Mouse (Mus musculus) G1E (cell line): ENCODE measurements around the gene Cyp21a1. TPM values are rescaled to one million over a fixed set of nuclear protein-coding genes. Genes with fewer than 3 reads are reported as not detected.
A peak's percentile ranks its signal among the peaks of the same experiment; 100 is the strongest.

Experiments used
- ATAC-seq: 2 replicates; pipeline ENCODE4 v1.8.0; 2016; ENCODE audit warnings: mild to moderate bottlenecking; ENCODE audit not compliant: insufficient number of reproducible peaks, poor library complexity, low FRiP score, severe bottlenecking; ENCODE audit errors: extremely low read depth
- DNase-seq: peaks from one replicate; pipeline ENCODE4 v3.0.0; 2012; ENCODE audit warnings: low spot score
- H3K27me3 ChIP-seq: 2 replicates; pipeline ENCODE4 v1.6.1; 2012; ENCODE audit warnings: mild to moderate bottlenecking, low read length, inconsistent platforms; ENCODE audit not compliant: insufficient read depth
- H3K36me3 ChIP-seq: replicated peaks from 2 replicates; pipeline ENCODE3; 2012; ENCODE audit warnings: mild to moderate bottlenecking, inconsistent platforms
- H3K4me1 ChIP-seq: 2 replicates; pipeline ENCODE4 v1.6.1; 2012; ENCODE audit warnings: low read depth, low read length, inconsistent platforms, mixed read lengths; ENCODE audit not compliant: insufficient read depth
- H3K4me3 ChIP-seq: 2 replicates; pipeline ENCODE4 v1.5.1; 2012; ENCODE audit warnings: low read depth, mild to moderate bottlenecking, inconsistent platforms, low read length, moderate library complexity, mixed read lengths
- H3K9me3 ChIP-seq: replicated peaks from 2 replicates; pipeline ENCODE4 v1.6.1; 2012; ENCODE audit warnings: inconsistent platforms
- CTCF ChIP-seq: IDR thresholded peaks from 2 replicates; pipeline ENCODE4 v1.5.1; 2012; ENCODE audit warnings: low read depth, low read length, inconsistent platforms, mixed read lengths
- GATA1 ChIP-seq: IDR thresholded peaks from 2 replicates; pipeline ENCODE4 v1.6.1; 2012; ENCODE audit warnings: borderline replicate concordance, low read length, inconsistent platforms, mixed read lengths
- GATA2 ChIP-seq: IDR thresholded peaks from 2 replicates; pipeline ENCODE4 v1.6.1; 2012; ENCODE audit warnings: low read depth, low read length, inconsistent platforms, borderline replicate concordance
- POLR2AphosphoS5 ChIP-seq: IDR thresholded peaks from 2 replicates; pipeline ENCODE4 v1.6.1; 2012; ENCODE audit warnings: low read depth, low read length, inconsistent platforms; ENCODE audit not compliant: insufficient replicate concordance
- TAL1 ChIP-seq: conservative IDR thresholded peaks from 2 replicates; pipeline ENCODE4 v1.6.1; 2012; ENCODE audit warnings: low read depth, low read length, inconsistent platforms, mixed read lengths
- polyA plus RNA-seq: library from polyadenylated mRNA; stranded (reverse); fragments of >175 nt; gene quantifications from 2 replicates; pipeline ENCODE4 v1.2.3, GENCODE M21; 2012
- total RNA-seq, 2 experiments: library from RNA; stranded (forward) in 1 of 2; stranded (reverse) in 1 of 2; fragments of 200-1000 nt in 1 of 2; fragments of >200 nt in 1 of 2; fragmentation: Nextera tagmentation in 1 of 2; gene quantifications; 2 replicates each; pipeline ENCODE4 v1.2.3; 2014 to 2017

The Cyp21a1 gene
- total and polyA plus RNA-seq, 3 experiments = not detected

DNA sequence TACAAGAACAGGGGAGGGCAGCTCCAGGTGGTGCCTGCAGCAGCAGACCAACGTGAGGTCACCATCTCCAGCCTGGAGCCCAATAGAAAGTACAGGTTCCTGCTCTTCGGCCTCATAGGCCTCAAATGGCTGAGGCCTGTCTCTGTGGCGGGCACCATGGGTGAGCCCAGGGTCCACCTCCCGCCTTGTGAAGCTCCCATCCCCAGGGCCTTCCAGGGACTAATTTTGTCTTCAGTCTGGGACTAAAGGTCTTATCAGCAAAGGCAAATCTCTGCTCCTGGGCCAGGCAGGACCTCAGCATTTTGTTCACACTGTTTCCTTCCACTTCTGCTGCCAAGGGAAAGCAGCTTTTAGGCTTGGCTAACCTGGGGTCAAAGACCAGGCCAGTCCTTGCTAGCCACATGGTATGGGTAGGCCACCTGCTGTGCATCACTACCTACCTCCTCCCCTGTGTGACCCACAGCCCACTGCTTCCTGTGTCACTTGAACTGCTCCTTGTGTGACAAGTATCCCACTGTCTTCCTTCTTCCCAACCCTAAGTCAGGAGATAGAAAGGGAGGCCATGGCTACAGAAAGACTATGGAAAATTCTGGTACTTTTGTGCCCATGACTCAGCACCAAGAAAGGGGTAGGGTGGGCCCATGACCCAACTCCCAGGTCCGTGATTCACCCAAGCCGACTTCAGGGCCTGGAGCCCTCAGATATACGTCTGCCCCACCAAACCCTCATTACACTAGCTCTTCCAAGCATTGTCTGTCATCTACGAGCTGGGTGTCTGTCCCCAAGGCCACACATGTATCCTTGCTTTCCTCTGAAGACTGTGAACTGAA lies 7.8 kb downstream of the Cyp21a1 start:
- Histone ChIP-seq H3K4me1 (no peaks in the 10 kb centered on the region), H3K27me3 (no peaks in the 10 kb centered on the region; the same call in 1 of the 2 replicates), H3K36me3 (no peaks in the 10 kb centered on the region), H3K9me3 (no peaks in the 10 kb centered on the region), H3K4me3 (no peak overlapping the region)
- no peak for ATAC-seq
- TF ChIP-seq CTCF (no peak), GATA2 (no peak), POLR2AphosphoS5 (no peak), GATA1 (no peak), TAL1 (no peak)
- no peak for DNase-seq

GRCm38 (mm10) chr17:34795633-34796032 lies 8.7 kb downstream of the Cyp21a1 start:
- no peaks in the 10 kb centered on the region for H3K4me1 ChIP-seq
- H3K4me3 ChIP-seq = no peak overlapping the region
- no peaks in the 10 kb centered on the region for H3K9me3 ChIP-seq
- ATAC-seq (no peak), DNase-seq (no peak)
- no peaks in the 10 kb centered on the region for H3K36me3 ChIP-seq
- H3K27me3 ChIP-seq = no peaks in the 10 kb centered on the region; the same call in 1 of the 2 replicates
- TF ChIP-seq GATA1 = no peak
- TF ChIP-seq CTCF = peak; percentile 16; the same call in 1 of the 2 replicates

- Histone ChIP-seq H3K4me3 (no peak overlapping the region), H3K9me3 (no peaks in the 10 kb centered on the region), H3K4me1 (no peaks in the 10 kb centered on the region), H3K36me3 (no peaks in the 10 kb centered on the region), H3K27me3 (no peaks in the 10 kb centered on the region; the same call in 1 of the 2 replicates)
- no peak for TF ChIP-seq TAL1
- TF ChIP-seq GATA2 = no peak
- no peak for TF ChIP-seq POLR2AphosphoS5
- ATAC-seq (no peak), DNase-seq (no peak)
Observed at GRCm38 (mm10) chr17:34795016-34795415, 9.3 kb downstream of the Cyp21a1 start.

GRCm38 (mm10) chr17:34777680-34778325 lies 26.6 kb downstream of the Cyp21a1 start:
- Histone ChIP-seq H3K27me3 (peaks cover 10% of the 10 kb centered on the region; the same call in 1 of the 2 replicates), H3K9me3 (no peaks in the 10 kb centered on the region), H3K36me3 (no peaks in the 10 kb centered on the region), H3K4me3 (no peak overlapping the region), H3K4me1 (no peaks in the 10 kb centered on the region)
- DNase-seq = no peak
- no peak for TF ChIP-seq POLR2AphosphoS5
- no peak for TF ChIP-seq CTCF
- TF ChIP-seq GATA2 = no peak
- no peak for TF ChIP-seq TAL1
- TF ChIP-seq GATA1 = no peak
- no peak for ATAC-seq

DNA sequence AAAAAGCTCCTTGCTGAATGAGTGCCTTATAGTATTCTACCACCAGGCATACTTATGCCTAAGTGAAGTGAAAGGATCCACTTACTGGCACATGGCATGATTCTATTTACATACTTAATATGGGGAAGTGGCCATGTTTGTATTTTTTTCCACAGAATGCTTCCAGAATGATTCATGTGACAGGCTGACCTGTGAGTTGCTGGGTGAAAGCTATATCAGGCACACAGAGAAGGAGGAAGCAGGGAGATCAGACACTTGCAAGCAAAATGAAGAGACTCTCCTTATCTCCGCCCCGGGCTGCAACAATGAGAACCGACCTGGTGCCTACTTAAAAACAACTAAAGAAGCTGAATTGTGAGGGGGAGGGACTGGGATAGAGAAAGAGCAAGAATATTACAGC lies 42.9 kb downstream of the Cyp21a1 start:
- TF ChIP-seq POLR2AphosphoS5 (no peak), GATA2 (no peak), GATA1 (no peak), TAL1 (no peak), CTCF (no peak)
- Histone ChIP-seq H3K27me3 (no peaks in the 10 kb centered on the region), H3K4me1 (no peaks in the 10 kb centered on the region), H3K9me3 (no peaks in the 10 kb centered on the region), H3K4me3 (no peak overlapping the region), H3K36me3 (no peaks in the 10 kb centered on the region)
- ATAC-seq = no peak
- no peak for DNase-seq

Other genes starting within 250 kb of the Cyp21a1 start
Only the 20 nearest of the 34 such genes appear.
- not detected in 2 replicates for gene Prrt1, start 175.0 kb downstream of the Cyp21a1 start, total RNA-seq (2014; fragmentation: Nextera tagmentation)
- gene Prrt1, start 175.0 kb downstream of the Cyp21a1 start, total RNA-seq (2017) = not detected in 2 replicates
- not detected in 2 replicates for gene Prrt1, start 175.0 kb downstream of the Cyp21a1 start, polyA plus RNA-seq
- 1.6 and 4.7 TPM in 2 replicates for gene Fkbpl, start 159.8 kb downstream of the Cyp21a1 start, total RNA-seq (2014; fragmentation: Nextera tagmentation)
- 11.9 and 22.1 TPM in 2 replicates for gene Fkbpl, start 159.8 kb downstream of the Cyp21a1 start, total RNA-seq (2017)
- 6.5 and 7.8 TPM in 2 replicates for gene Fkbpl, start 159.8 kb downstream of the Cyp21a1 start, polyA plus RNA-seq
- 20.5 and 23.0 TPM in 2 replicates for gene Atf6b, start 157.4 kb downstream of the Cyp21a1 start, total RNA-seq (2014; fragmentation: Nextera tagmentation)
- 7.8 and 9.2 TPM in 2 replicates for gene Atf6b, start 157.4 kb downstream of the Cyp21a1 start, total RNA-seq (2017)
- gene Atf6b, start 157.4 kb downstream of the Cyp21a1 start, polyA plus RNA-seq = 89.0 and 103 TPM in 2 replicates
- gene Tnxb, start 134.0 kb downstream of the Cyp21a1 start, total RNA-seq (2014; fragmentation: Nextera tagmentation) = 0.08 TPM in 1 of 2 replicates, not detected in the other
- under 0.01 and 0.06 TPM in 2 replicates for gene Tnxb, start 134.0 kb downstream of the Cyp21a1 start, total RNA-seq (2017)
- gene Tnxb, start 134.0 kb downstream of the Cyp21a1 start, polyA plus RNA-seq = not detected in 2 replicates
- gene C4b, start 60.7 kb downstream of the Cyp21a1 start, total RNA-seq (2014; fragmentation: Nextera tagmentation) = not detected in 2 replicates
- 0.33 TPM in 1 of 2 replicates, not detected in the other for gene C4b, start 60.7 kb downstream of the Cyp21a1 start, total RNA-seq (2017)
- gene C4b, start 60.7 kb downstream of the Cyp21a1 start, polyA plus RNA-seq = not detected in 2 replicates
- 16.6 and 33.4 TPM in 2 replicates for gene Stk19, start 32.4 kb upstream of the Cyp21a1 start, total RNA-seq (2014; fragmentation: Nextera tagmentation)
- gene Stk19, start 32.4 kb upstream of the Cyp21a1 start, total RNA-seq (2017) = 19.6 and 23.1 TPM in 2 replicates
- 47.6 and 50.2 TPM in 2 replicates for gene Stk19, start 32.4 kb upstream of the Cyp21a1 start, polyA plus RNA-seq
- gene Dxo, start 32.5 kb upstream of the Cyp21a1 start, total RNA-seq (2014; fragmentation: Nextera tagmentation) = 25.4 and 27.7 TPM in 2 replicates
- 18.2 and 22.7 TPM in 2 replicates for gene Dxo, start 32.5 kb upstream of the Cyp21a1 start, total RNA-seq (2017)
- 58.7 and 70.5 TPM in 2 replicates for gene Dxo, start 32.5 kb upstream of the Cyp21a1 start, polyA plus RNA-seq
- gene Skiv2l, start 45.6 kb upstream of the Cyp21a1 start, total RNA-seq (2014; fragmentation: Nextera tagmentation) = 25.8 and 37.9 TPM in 2 replicates
- 43.6 and 45.3 TPM in 2 replicates for gene Skiv2l, start 45.6 kb upstream of the Cyp21a1 start, total RNA-seq (2017)
- gene Skiv2l, start 45.6 kb upstream of the Cyp21a1 start, polyA plus RNA-seq = 48.8 and 54.7 TPM in 2 replicates
- gene Nelfe, start 45.8 kb upstream of the Cyp21a1 start, total RNA-seq (2014; fragmentation: Nextera tagmentation) = 66.0 and 86.9 TPM in 2 replicates
- 36.9 and 40.4 TPM in 2 replicates for gene Nelfe, start 45.8 kb upstream of the Cyp21a1 start, total RNA-seq (2017)
- 278 and 284 TPM in 2 replicates for gene Nelfe, start 45.8 kb upstream of the Cyp21a1 start, polyA plus RNA-seq
- not detected in 2 replicates for gene Cfb, start 58.0 kb upstream of the Cyp21a1 start, total RNA-seq (2014; fragmentation: Nextera tagmentation)
- gene Cfb, start 58.0 kb upstream of the Cyp21a1 start, total RNA-seq (2017) = not detected in 2 replicates
- not detected in 2 replicates for gene Cfb, start 58.0 kb upstream of the Cyp21a1 start, polyA plus RNA-seq
- gene Zbtb12, start 74.9 kb upstream of the Cyp21a1 start, total RNA-seq (2014; fragmentation: Nextera tagmentation) = 5.4 and 6.1 TPM in 2 replicates
- gene Zbtb12, start 74.9 kb upstream of the Cyp21a1 start, total RNA-seq (2017) = 3.1 and 4.4 TPM in 2 replicates
- gene Zbtb12, start 74.9 kb upstream of the Cyp21a1 start, polyA plus RNA-seq = 20.4 and 22.7 TPM in 2 replicates
- gene Gm20547, start 77.5 kb upstream of the Cyp21a1 start, total RNA-seq (2014; fragmentation: Nextera tagmentation) = not detected in 2 replicates
- gene Gm20547, start 77.5 kb upstream of the Cyp21a1 start, total RNA-seq (2017) = not detected in 2 replicates
- gene Gm20547, start 77.5 kb upstream of the Cyp21a1 start, polyA plus RNA-seq = not detected in 2 replicates
- gene C2, start 93.7 kb upstream of the Cyp21a1 start, total RNA-seq (2014; fragmentation: Nextera tagmentation) = 22.2 and 25.9 TPM in 2 replicates
- 1.4 and 2.5 TPM in 2 replicates for gene C2, start 93.7 kb upstream of the Cyp21a1 start, total RNA-seq (2017)
- gene C2, start 93.7 kb upstream of the Cyp21a1 start, polyA plus RNA-seq = 1.2 and 2.3 TPM in 2 replicates
- 123 and 126 TPM in 2 replicates for gene Ehmt2, start 93.9 kb upstream of the Cyp21a1 start, total RNA-seq (2014; fragmentation: Nextera tagmentation)
- 94.4 and 108 TPM in 2 replicates for gene Ehmt2, start 93.9 kb upstream of the Cyp21a1 start, total RNA-seq (2017)
- 346 and 451 TPM in 2 replicates for gene Ehmt2, start 93.9 kb upstream of the Cyp21a1 start, polyA plus RNA-seq
- gene Slc44a4, start 109.9 kb upstream of the Cyp21a1 start, total RNA-seq (2014; fragmentation: Nextera tagmentation) = not detected in 2 replicates
- 0.06 TPM in 1 of 2 replicates, not detected in the other for gene Slc44a4, start 109.9 kb upstream of the Cyp21a1 start, total RNA-seq (2017)
- not detected in 2 replicates for gene Slc44a4, start 109.9 kb upstream of the Cyp21a1 start, polyA plus RNA-seq
- 11.6 and 12.6 TPM in 2 replicates for gene Neu1, start 126.7 kb upstream of the Cyp21a1 start, total RNA-seq (2014; fragmentation: Nextera tagmentation)
- gene Neu1, start 126.7 kb upstream of the Cyp21a1 start, total RNA-seq (2017) = 17.2 and 19.7 TPM in 2 replicates
- 9.2 and 12.0 TPM in 2 replicates for gene Neu1, start 126.7 kb upstream of the Cyp21a1 start, polyA plus RNA-seq
- 0.24 TPM in 1 of 2 replicates, not detected in the other for gene Hspa1b, start 154.7 kb upstream of the Cyp21a1 start, total RNA-seq (2014; fragmentation: Nextera tagmentation)
- gene Hspa1b, start 154.7 kb upstream of the Cyp21a1 start, total RNA-seq (2017) = 0.11 and 0.35 TPM in 2 replicates
- gene Hspa1b, start 154.7 kb upstream of the Cyp21a1 start, polyA plus RNA-seq = 0.93 and 0.94 TPM in 2 replicates
- gene Gm20481, start 165.4 kb upstream of the Cyp21a1 start, total RNA-seq (2014; fragmentation: Nextera tagmentation) = not detected in 2 replicates
- gene Gm20481, start 165.4 kb upstream of the Cyp21a1 start, total RNA-seq (2017) = 0.44 TPM in 1 of 2 replicates, not detected in the other
- not detected in 2 replicates for gene Gm20481, start 165.4 kb upstream of the Cyp21a1 start, polyA plus RNA-seq
- gene Hspa1a, start 167.6 kb upstream of the Cyp21a1 start, total RNA-seq (2014; fragmentation: Nextera tagmentation) = not detected in 2 replicates
- 0.06 TPM in 1 of 2 replicates, not detected in the other for gene Hspa1a, start 167.6 kb upstream of the Cyp21a1 start, total RNA-seq (2017)
- 0.18 and 0.22 TPM in 2 replicates for gene Hspa1a, start 167.6 kb upstream of the Cyp21a1 start, polyA plus RNA-seq
- gene Hspa1l, start 168.1 kb upstream of the Cyp21a1 start, total RNA-seq (2014; fragmentation: Nextera tagmentation) = not detected in 2 replicates
- 0.05 and 0.12 TPM in 2 replicates for gene Hspa1l, start 168.1 kb upstream of the Cyp21a1 start, total RNA-seq (2017)
- gene Hspa1l, start 168.1 kb upstream of the Cyp21a1 start, polyA plus RNA-seq = not detected in 2 replicates